Mouse (Mus musculus): ENCODE measurements around the gene Prokr2. TPM values are rescaled to one million over a fixed set of nuclear protein-coding genes. Genes with fewer than 3 reads are reported as not detected.
A peak's percentile ranks its signal among the peaks of the same experiment; 100 is the strongest.

The Prokr2 gene
- total RNA-seq (2021), result not detected in 2 replicates
- long read RNA-seq, result 0 reads

DNA sequence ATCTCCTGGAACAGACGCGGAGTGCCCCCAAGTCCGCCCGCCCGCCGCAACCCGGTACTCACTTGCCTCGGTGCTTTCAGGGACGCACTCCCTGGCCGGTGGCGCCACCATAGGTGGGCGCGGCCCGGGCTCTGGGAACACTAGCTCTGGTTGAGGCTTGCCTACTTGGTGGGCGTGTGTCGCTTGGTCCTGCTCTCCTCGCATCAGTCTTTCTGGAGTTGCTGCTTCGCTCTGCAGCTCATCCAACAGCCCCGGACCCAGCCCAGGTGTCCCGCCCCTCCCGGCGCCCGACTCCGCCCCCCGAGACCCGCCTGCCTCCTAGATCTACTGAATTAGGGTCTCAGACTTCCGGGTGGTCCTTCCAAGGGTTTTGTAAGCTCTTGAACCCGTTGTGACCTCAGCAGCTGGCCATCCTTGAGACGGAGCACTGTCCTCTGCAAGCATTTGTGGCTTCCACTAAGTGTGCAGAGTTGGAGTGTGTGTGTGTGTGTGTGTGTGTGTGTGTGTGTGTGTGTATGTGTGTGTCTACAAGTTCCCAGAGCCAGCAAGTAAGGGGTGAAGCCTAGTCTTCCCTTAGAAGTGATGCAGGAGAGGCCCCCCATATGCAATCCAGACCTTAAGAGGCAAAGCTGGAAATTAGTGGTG, at the start of gene Prokr2:
Prokr2 (minus strand) TSS at position 254 of the 645 bp plus-strand sequence.
- no peak for DNase-seq

DNA sequence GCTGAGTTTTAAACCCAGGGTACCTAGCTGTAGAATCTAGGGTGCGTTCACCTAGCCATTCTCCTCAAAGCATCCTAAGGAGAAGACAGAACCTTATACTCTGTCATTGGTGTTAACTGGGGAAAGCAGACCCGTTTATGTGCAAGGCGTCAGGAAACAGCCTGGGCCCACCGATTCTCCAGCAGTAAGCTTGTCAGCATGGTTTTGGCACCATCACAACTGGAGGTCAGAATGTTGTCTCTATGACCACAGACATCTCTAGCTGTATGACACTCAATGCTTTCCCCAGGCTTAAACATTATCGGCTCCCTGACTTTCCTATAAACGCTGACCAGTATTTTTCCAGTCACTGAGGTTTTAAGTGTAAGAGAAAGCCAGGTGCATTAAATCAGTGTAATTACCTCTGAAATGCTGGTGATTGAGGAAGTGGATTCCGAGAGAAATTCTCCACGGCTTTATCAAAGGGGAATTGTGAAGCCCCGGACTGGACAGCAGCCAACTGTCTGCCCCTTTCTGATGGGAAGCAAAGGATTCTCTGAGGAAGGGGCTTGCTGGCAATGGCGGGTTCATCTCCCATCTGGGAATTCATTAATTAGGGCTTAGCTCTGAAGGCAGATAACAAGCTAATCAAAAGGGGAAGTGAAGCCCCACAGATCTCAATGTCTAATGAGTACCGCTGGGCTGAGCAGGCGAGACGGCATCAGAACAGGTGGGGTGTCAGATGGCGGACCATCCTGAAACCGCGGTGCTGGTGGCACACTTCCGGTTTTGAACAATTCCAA, 42.1 kb upstream of the Prokr2 start:
- no peak for DNase-seq

GRCm38 (mm10) chr2:132425576-132425975, 40.3 kb upstream of the Prokr2 start:
- DNase-seq, result no peak

DNA sequence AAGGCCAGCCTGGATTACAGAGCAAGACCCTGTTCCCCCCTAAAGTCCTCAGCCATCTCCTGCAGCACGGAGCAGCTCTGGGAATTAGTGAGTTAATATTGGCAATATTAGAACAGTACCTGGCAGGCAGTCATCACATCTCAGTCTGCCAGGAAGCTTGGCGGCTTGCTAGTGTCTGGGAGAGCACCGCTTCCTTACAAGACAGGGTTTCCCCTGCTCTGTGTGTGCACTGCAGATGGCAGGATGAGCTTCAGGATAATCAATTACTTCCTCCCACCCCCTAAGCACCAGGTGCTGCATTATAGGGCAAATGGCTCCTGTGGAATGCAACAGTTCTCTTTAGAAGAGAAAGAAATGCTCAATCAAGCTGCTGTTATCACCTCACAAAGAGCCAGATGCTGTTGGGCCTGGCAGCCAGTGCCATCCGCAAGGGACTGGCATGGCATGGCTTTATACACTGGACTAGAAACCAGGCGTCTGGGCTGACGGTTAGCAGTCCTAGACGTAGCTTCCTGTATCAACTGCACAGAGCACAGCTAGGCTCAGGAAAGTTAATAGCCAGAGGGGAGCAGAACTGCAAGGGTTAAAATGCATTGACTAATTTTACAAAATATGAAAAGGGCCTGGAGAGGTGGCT, 38.3 kb upstream of the Prokr2 start:
- no peak for DNase-seq

- no peak for DNase-seq
These were observed 37.6 kb upstream of the Prokr2 start for GRCm38 (mm10) chr2:132422846-132423245.

GRCm38 (mm10) chr2:132418414-132418813, 33.2 kb upstream of the Prokr2 start:
- DNase-seq, result no peak

DNA sequence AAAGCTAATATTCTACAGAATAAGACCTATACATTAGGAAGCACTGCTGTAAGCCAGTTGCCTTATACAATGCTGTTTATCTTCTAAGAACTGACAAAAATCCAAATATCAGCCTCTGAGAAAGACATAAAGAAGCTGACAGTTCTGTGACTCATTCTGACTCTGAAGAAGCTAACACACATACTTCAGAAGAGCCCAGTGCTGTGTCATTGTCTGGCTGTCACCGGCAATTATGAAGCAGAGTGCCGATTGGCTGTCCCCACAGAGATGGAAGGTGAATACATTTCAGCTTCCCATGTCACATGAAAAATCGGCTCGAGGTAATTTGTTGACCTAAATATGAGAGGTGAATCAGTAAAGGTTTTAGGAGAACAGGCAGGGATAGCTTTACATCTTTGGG, 24.9 kb upstream of the Prokr2 start:
- DNase-seq, result no peak

DNA sequence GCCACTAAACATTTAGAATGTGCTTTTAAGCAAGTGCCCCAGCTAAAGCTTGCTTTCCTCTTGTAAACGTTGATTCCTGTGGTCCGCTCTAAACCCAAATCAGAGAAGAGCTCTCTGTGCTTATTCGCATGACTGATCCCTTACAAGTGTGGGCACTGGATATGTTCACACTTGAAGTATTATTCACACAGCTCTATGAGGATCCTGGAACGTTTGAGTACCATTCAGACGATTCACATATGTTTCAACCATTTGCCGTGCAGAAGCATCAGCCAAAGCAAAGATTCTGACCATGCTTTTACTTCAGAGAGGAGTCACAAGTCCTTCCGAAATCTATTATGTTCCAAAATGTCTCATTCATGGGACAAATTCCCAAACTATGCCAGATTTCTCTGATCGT, 12.9 kb upstream of the Prokr2 start:
- DNase-seq, result no peak

DNA sequence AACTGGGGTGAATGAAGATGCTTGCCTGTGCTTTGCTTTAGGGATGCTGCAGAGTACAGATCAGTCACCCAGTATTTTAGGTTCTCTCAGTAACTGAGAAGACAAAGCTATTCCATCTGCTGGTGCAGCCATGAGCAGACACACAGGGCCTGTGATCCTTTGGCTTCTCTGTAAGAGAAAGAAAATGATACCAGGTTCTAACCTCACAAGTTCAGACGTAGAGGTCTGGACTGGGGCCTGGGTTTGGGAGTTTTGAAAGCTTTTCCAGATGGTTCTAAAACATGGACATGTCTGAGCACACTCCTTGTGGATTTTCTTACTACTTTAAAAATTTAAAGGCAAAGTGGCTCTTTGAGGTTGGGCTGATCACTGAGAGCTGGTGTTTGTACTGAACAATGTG, 10.5 kb upstream of the Prokr2 start:
- no peak for DNase-seq

DNA sequence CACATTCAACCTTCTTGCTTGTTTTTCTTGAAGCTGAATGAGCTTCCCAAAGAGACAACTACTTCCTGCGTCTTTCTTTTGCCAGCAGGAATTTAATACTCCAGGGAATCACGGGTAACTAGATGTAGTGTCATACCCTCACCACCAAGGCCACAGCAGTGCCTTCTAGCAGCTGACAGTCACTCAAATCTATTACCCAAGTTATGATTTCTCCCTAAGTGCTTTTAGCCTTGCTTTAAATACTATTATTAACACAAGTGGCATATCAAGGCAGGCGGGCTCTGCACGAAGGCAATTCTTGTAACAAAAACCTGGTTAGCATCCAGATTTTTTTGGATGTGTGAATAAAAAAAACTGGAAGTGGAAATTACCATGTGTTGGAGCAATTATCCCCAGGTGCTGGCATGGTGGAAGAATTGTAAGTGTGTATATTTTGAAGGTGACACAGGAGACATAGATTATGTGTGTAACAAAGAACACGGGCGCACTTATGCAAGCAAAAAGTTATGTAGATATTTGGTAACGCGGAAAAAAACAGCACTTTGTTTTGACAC, 5.4 kb upstream of the Prokr2 start:
- DNase-seq, result no peak

DNA sequence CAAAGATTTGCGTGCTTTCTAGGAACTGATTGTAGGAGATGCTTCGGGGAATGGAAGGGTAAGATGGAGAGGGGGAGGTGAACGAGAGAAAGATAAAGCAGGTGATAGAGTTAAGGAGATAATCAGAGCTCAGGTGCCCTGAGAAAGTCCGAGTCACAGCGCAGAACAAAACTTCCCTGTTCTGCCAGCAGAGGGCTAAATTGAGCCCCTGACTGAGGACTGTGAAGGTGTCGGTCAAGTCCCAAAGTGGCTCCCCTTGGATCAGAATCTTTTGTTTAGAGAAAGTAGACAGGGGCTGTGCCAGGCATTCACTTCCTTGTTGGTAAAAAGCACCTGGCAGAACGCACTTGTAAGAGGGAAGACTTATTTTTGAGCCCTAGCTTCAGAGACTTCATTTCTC, 4.3 kb upstream of the Prokr2 start:
- DNase-seq, result peak; percentile 14

DNA sequence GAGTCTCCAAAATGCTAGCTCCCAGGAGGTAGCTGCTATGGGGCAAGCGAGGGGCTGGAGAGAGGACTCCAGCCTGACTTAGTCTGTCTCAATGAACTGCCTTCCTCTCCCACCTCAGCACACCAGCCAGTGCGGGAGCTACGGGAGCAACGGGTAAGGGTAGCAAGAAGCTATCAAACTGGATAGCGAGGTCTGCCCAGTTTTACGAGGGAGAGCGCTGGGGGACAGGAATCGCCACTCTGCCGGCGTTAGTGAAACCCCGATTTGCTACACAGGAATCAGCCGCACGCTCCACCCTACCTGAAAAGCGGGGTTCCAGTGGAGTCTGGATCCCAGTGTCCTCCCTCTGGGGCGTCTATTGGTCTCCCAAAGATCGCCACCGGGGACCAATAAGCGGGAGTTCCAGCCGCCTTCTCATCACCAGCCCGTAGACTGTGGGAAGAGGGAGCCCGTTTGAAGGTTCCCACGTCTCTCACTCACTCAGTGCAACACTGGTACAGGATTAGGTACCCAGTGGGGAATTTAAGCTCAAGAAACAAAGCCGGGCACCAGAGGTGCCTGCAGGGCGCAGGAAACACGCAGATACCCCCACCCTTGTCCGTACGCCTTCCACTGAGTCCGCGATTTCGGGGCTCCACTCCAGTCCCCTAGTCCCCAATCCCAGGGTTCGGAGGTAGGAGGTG, 595 bp downstream of the Prokr2 start:
- DNase-seq, result no peak

GRCm38 (mm10) chr2:132382308-132382707, 2.9 kb downstream of the Prokr2 start:
- DNase-seq, result no peak

DNA sequence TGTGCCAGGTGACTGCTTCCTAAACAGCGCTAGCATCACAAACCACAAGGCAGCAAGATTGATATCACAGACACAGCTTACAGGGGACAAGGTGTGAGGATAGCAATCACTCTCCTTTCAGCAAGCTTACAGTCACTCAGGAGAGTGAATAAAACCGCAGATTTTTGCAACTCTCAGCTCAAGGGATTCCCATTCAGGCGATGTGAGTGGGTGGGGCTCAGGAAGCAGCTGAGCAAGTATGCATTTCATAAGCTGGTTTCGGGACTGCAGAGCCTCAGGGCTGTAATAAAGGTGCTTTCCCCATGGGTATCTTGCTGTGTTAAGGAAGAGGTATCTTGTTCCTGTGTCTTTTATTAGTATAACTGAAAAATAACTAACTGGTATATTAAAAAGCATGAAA, 5.6 kb downstream of the Prokr2 start:
- no peak for DNase-seq

- DNase-seq, result no peak
These were observed 6.6 kb downstream of the Prokr2 start for GRCm38 (mm10) chr2:132378602-132379150.

DNA sequence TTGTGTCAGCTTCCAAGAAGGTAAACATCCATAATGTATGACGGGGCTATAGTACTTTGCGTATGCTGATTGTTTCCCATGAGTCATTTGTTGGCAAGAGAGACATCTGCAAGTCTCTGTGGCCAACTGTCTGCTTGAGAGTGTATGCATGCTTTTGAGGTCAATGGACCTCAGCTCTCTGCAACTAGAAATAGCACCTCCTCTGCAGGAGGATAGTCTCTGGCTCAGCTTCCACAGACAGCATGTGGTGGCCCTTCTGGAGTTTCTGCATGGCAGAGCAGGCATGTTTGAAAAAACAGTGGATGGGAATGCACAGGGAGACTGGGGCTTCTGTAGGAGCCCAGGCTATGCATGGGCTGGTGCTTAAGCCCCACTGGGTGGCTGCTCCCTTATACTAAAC, 7.8 kb downstream of the Prokr2 start:
- DNase-seq, result no peak

- DNase-seq, result no peak
These were observed 9.5 kb downstream of the Prokr2 start for GRCm38 (mm10) chr2:132375721-132376120.

GRCm38 (mm10) chr2:132375135-132375534, 10.1 kb downstream of the Prokr2 start:
- DNase-seq, result no peak

DNA sequence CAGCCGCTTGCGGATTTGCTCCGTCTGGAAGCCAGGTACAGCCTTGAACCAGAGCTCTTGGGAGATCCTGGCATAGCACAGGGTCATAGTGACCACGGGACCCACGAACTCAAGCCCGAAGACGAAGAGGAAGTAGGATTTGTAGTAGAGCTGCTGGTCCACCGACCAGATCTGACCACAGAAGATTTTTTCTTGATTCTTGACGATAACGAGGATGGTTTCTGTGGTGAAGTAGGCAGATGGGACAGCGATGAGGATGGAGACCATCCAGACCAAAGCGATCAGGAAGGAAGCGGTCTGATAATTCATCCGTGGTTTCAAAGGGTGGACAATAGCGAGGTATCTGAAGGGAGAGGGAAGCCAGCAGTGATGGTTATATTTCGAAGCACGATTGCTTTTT, 11.5 kb downstream of the Prokr2 start:
- DNase-seq, result no peak

DNA sequence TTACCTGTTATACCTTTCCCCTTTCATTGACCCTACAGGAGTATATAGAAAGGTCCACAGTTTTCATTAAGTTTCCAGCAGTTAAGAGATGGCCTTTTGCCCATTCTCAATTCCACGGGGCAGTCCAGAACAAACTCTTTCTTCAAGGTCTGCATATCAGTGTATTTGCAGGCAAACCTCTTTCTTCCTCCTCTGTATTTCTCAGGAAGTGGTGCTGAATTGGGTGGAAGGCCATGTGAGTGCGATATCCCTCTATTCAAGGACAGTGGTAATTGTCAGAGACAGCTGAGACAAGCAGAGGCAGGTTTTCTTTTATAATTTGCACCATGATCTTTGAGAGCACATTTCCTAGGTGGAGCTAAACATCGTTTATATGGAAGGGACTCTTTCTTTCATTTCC, 16.8 kb downstream of the Prokr2 start:
- no peak for DNase-seq

DNA sequence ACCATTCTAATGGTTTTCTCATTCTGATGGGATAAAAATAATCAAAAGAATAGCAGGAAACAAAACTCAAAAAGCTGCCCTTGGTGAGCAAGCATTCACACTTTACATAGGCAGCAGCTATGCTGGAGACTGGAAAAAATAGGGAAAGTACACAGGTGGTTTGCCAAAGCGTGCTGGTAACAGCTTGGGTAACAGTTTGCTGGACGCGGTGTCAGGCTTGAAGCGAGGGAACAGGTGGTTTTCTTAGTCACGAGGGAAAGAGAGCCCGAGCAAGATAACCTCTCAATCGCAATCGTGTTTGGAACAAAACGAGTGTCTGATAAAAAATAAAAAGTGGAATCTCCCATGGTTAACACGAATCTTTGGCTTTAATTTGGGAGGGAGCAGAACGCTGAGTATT, 41.4 kb downstream of the Prokr2 start:
- no peak for DNase-seq

DNA sequence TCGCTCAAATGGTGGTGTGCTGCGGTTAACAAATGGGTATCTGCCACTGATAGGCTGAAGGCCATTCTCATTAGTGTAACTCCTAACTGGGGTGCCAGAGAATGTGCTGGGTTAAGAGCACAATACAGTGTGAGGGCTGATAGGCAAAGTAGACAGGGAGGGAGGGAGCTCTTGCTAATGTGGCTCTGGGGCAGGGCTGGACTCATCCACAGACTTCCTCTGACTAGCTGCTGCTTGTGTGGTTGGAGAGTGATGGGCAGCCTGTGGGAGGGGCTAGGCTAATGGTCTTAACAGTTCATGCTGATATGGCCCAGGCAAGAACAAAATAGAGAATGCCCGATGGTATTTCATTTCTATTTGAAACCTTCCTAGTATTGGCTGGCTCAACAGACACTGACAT, 44.0 kb downstream of the Prokr2 start:
- no peak for DNase-seq
